Mouse (Mus musculus) heart, postnatal 10 days (tissue): ENCODE measurements around the gene Fgf16. TPM values are rescaled to one million over a fixed set of nuclear protein-coding genes. Genes with fewer than 3 reads are reported as not detected.

ENCODE experiments used
- DNase-seq, 2 experiments: peaks; one replicate each; pipeline ENCODE4 v3.0.0; 2021
- intact Hi-C: fragments of 180-260 bp; cut with DNase I; formaldehyde crosslinking; loops from one replicate; pipeline ENCODE4 v1.15.1; 2025
- total RNA-seq, 2 experiments: library from RNA; stranded (reverse); gene quantifications; 2 replicates each; pipeline ENCODE4 v1.2.3; 2021

Gene Fgf16
- 10 to 100 TPM in 1 of 2 experiments, 1 to 10 TPM in 1; 9.9 to 20.2 TPM for total RNA-seq

- DNase-seq: peak in 1 of 2 experiments; percentile 27
- intact Hi-C loops: loop anchor here (5.0 kb wide), 1 partner anchor 82 kb away; no protein-coding TSS in a partner anchor
These were observed at the start of gene Fgf16 for GRCm38 (mm10) chrX:105764162-105765004. Gene Fgf16 (plus strand): TSS chrX:105764279.

- intact Hi-C loops: no loop called here
- DNase-seq: no peak
These were observed 49.3 kb upstream of the Fgf16 start for GRCm38 (mm10) chrX:105714740-105715139.

DNA sequence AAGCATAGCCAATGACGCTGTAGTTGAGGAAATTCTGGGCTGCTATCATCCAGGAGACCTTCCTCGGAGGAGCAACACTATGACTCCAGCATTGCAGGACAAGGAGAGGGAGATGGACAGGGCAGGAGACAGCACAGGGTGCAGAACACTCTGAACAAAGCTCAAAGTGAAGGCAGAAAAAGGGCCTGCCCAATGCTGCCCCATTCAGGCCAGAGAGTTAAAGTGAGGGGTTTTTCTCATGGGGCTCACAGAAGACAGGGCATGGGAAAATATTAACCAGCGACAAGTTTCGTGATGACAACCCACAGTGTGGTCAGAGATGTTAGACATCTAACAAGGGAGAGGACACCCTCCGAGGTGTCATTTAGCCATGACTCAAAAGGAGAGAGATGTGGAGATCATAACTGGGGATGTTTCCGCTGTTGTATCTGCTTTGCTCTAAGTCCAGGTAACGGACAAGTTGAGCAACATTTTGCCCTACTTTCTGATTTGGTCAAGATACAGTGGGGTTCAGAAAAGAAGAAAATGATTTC lies 48.2 kb upstream of the Fgf16 start:
- intact Hi-C loops: no loop called here
- DNase-seq: no peak

- intact Hi-C loops: no loop called here
- DNase-seq: no peak
These were observed 45.7 kb upstream of the Fgf16 start for GRCm38 (mm10) chrX:105718388-105718787.

GRCm38 (mm10) chrX:105718943-105719342 lies 45.1 kb upstream of the Fgf16 start:
- DNase-seq: no peak
- intact Hi-C loops: no loop called here

- DNase-seq: no peak
- intact Hi-C loops: no loop called here
These were observed 39.9 kb upstream of the Fgf16 start for GRCm38 (mm10) chrX:105724174-105724573.

DNA sequence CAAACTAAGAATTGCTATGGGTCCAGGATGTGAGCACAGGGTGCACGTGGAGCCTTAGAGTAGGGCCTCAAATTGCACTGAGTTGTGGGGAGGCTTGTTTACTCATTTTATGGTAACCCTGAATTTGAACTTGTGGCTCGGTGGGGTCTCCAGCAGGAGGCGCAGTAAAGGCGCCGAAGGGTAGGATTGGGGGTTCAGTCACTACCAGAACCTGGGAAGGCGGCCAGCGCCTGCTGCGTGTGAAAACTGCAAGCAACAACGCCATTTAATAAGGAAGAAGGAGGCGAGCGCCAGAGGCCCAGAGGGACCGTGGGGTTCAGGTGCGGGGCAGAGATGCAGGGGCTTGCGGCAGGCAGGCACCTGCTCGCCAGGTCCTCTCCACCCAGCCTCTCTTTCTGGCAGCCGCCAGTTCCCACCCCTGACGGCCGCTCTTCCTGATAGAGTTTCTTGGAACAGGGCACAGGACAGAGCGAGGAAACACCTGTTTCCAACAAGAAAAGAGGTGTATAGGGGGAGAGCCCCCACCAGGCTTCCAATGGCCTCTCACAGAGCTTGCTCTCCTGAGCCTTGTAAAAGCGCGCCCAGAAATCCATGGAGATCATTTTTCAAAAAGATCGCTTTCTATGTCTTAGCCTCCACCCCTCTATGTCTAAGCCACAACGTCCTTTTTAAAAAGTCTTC lies 1.1 kb upstream of the Fgf16 start:
- intact Hi-C loops: loop anchor here (5.0 kb wide), 1 partner anchor 81 kb away; no protein-coding TSS in a partner anchor
- DNase-seq: peak; percentile 29 to 48

DNA sequence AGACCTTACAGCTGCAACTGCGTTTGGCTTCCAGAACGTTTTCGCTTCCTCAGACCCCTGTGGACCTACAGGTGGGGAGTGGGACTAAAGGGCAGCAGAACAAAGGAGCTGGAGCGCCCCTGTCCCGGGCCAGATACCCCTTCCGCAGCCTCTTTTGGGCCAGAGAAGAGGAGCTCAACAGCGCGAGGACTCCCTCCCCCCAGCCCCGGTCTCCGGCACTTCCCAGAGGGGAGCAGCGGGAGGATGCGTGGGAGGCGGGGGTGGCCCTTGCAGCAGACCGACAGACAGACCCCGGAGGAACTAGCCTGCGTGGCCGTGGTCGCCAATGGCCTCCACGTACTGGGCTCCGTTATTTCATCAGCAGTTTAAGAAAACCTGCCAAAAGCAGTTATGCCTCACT lies 467 bp upstream of the Fgf16 start:
- peak; percentile 48 to 52 for DNase-seq
- intact Hi-C loops: loop anchor here (5.0 kb wide), 1 partner anchor 81 kb away; no protein-coding TSS in a partner anchor

- intact Hi-C loops: no loop called here
- peak in 1 of 2 experiments; percentile 30 for DNase-seq
These were observed 1.1 kb downstream of the Fgf16 start for GRCm38 (mm10) chrX:105765005-105765706.

GRCm38 (mm10) chrX:105766013-105766412 lies 1.9 kb downstream of the Fgf16 start:
- intact Hi-C loops: no loop called here
- peak in 1 of 2 experiments; percentile 12 for DNase-seq

GRCm38 (mm10) chrX:105767177-105767764 lies 3.2 kb downstream of the Fgf16 start:
- DNase-seq: peak; percentile 19 to 46
- intact Hi-C loops: no loop called here

DNA sequence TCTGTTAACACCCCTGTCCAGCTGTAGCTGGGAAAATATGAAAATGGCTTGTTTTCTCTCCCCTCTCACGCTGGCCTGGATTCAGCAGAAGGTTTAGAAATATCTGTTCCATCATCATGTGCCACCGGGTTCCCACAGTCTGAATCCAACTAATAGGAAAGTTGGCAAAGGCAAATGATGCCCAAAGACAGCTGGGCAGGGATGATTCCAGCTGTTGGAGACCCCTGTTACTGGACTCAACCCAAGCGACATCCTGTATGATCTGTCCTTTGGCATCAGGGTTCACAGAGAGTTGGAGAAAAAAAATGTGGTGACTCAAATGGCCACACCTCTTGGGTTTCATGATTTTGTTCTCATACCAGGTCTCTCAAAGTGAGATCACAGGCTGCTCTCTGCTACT lies 3.9 kb downstream of the Fgf16 start:
- peak in 1 of 2 experiments; percentile 7 for DNase-seq
- intact Hi-C loops: no loop called here

- intact Hi-C loops: no loop called here
- peak; percentile 28 to 40 for DNase-seq
These were observed 9.2 kb downstream of the Fgf16 start for GRCm38 (mm10) chrX:105773281-105773680.

GRCm38 (mm10) chrX:105794806-105795403 lies 30.8 kb downstream of the Fgf16 start:
- intact Hi-C loops: no loop called here
- DNase-seq: no peak

DNA sequence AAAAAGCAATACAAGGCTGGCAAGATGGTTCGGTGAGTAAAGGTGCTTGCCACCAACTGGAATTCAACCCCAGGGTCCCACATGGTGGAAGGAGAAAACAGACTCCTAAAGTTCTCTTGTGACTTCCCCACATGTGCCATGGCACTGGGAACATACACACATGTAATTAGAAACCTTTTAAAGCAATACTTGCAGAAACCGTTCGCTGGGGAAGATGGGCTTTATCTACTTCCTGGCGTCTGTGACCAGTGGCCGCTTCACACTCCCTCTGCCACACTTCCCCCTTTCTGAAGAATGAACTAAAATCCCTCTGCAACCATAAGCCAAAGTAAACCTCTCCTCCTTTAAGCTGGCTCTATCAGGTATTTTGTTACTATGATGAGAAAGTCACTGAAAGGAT lies 60.4 kb downstream of the Fgf16 start:
- no peak for DNase-seq
- intact Hi-C loops: no loop called here

Other genes with a start within 250 kb of the Fgf16 start
- gene Atrx, start 165.1 kb downstream of the Fgf16 start, total RNA-seq: 100 to 1,000 TPM; 106 to 110 TPM
- 10 to 100 TPM; 40.7 to 46.4 TPM for gene Magt1, start 247.6 kb downstream of the Fgf16 start, total RNA-seq